Mouse (Mus musculus) forebrain, embryonic 15.5 days (tissue): ENCODE data around the gene Ino80b. TPM values are rescaled to one million over a fixed set of nuclear protein-coding genes. Genes with fewer than 3 reads are reported as not detected.

Source experiments
- microRNA counts: library from miRNA; unstranded; fragments of <30 nt; microRNA quantifications from one replicate; lab custom pipeline; 2016
- microRNA-seq: library from miRNA; unstranded; fragments of <30 nt; microRNA quantifications from one replicate; pipeline ENCODE4, GENCODE M21; 2016
- polyA plus RNA-seq: library from polyadenylated mRNA; unstranded; fragments of >200 nt; fragmentation: Nextera tagmentation; extraction: Ambion mirVana; gene quantifications from 2 replicates; pipeline ENCODE4 v1.2.1, GENCODE M21; 2015

The Ino80b gene
- polyA plus RNA-seq, 1 experiment from 2014 or later, result 15.6 TPM

MicroRNAs encoded within 50 kb of the gene (microRNA counts, 519-probe panel; counts per million panel counts)
- microRNA mmu-miR-3470a+mmu-miR-3470b (lab: Ali Mortazavi, UCI), result 1,954 counts per million, percentile 22 among the panel's probes with 10 or more counts

Small RNA genes within 50 kb of the gene (microRNA-seq; reads per million reads assigned to microRNA genes)
- gene Mir3470a, result not detected

Other genes with a start within 250 kb of the Ino80b start
- 14.9 and 15.8 TPM in 2 replicates for gene Sema4f, start 185.7 kb downstream of the Ino80b start, polyA plus RNA-seq
- not detected in 2 replicates for gene M1ap, start 178.5 kb downstream of the Ino80b start, polyA plus RNA-seq
- 3.1 and 3.4 TPM in 2 replicates for gene Dok1, start 92.0 kb downstream of the Ino80b start, polyA plus RNA-seq
- 4.7 and 6.3 TPM in 2 replicates for gene Loxl3, start 91.3 kb downstream of the Ino80b start, polyA plus RNA-seq
- 159 and 161 TPM in 2 replicates for gene Aup1, start 70.9 kb downstream of the Ino80b start, polyA plus RNA-seq
- 69.9 and 71.0 TPM in 2 replicates for gene Htra2, start 70.2 kb downstream of the Ino80b start, polyA plus RNA-seq
- gene Dqx1, start 67.6 kb downstream of the Ino80b start, polyA plus RNA-seq, result 0.34 and 0.42 TPM in 2 replicates
- gene Tlx2, start 55.1 kb downstream of the Ino80b start, polyA plus RNA-seq, result not detected in 2 replicates
- gene Pcgf1, start 47.6 kb downstream of the Ino80b start, polyA plus RNA-seq, result 48.1 and 49.2 TPM in 2 replicates
- gene Lbx2, start 39.1 kb downstream of the Ino80b start, polyA plus RNA-seq, result not detected in 2 replicates
- gene Ccdc142, start 23.8 kb downstream of the Ino80b start, polyA plus RNA-seq, result 3.8 and 4.3 TPM in 2 replicates
- 4.0 and 4.3 TPM in 2 replicates for gene Gm42688, start 23.8 kb downstream of the Ino80b start, polyA plus RNA-seq
- 121 and 126 TPM in 2 replicates for gene Mrpl53, start 16.4 kb downstream of the Ino80b start, polyA plus RNA-seq
- gene Mogs, start 9.9 kb downstream of the Ino80b start, polyA plus RNA-seq, result 24.2 and 26.7 TPM in 2 replicates
- 229 and 231 TPM in 2 replicates for gene Wbp1, start 3.9 kb downstream of the Ino80b start, polyA plus RNA-seq
- 6.1 and 7.0 TPM in 2 replicates for gene Rtkn, start 10.0 kb upstream of the Ino80b start, polyA plus RNA-seq
- gene Wdr54, start 31.0 kb upstream of the Ino80b start, polyA plus RNA-seq, result 18.3 and 18.6 TPM in 2 replicates
- gene 1700003E16Rik, start 31.0 kb upstream of the Ino80b start, polyA plus RNA-seq, result 5.2 and 6.9 TPM in 2 replicates
- gene Dctn1, start 40.5 kb upstream of the Ino80b start, polyA plus RNA-seq, result 143 and 147 TPM in 2 replicates
- gene Slc4a5, start 94.4 kb upstream of the Ino80b start, polyA plus RNA-seq, result 0.46 and 0.85 TPM in 2 replicates
- 25.4 and 25.6 TPM in 2 replicates for gene Mthfd2, start 200.5 kb upstream of the Ino80b start, polyA plus RNA-seq
- gene Mob1a, start 200.6 kb upstream of the Ino80b start, polyA plus RNA-seq, result 32.4 and 32.8 TPM in 2 replicates
- gene Bola3, start 223.7 kb upstream of the Ino80b start, polyA plus RNA-seq, result 58.8 and 59.7 TPM in 2 replicates